Mouse (Mus musculus) embryonic fibroblast, embryonic 13.5 days (primary cell): Measurements from ENCODE around the gene Cdr2.

Source experiments
- CTCF ChIP-seq: IDR thresholded peaks from 2 replicates; pipeline ENCODE4 v1.5.1; 2011; ENCODE audit warnings: mild to moderate bottlenecking, control low read depth, low read length, moderate library complexity, borderline replicate concordance; ENCODE audit not compliant: insufficient read depth
- POLR2A ChIP-seq: IDR thresholded peaks from 2 replicates; pipeline ENCODE4 v1.6.1; 2011; ENCODE audit warnings: low read depth, mild to moderate bottlenecking, control low read depth, low read length, moderate library complexity

GRCm38 (mm10) chr7:120942506-120942905 lies 39.6 kb downstream of the Cdr2 start:
- TF ChIP-seq CTCF (no peak), POLR2A (no peak)
